Mouse (Mus musculus) thymus, postnatal 25 days (tissue): ENCODE results near the gene 3110021N24Rik.

Source experiments
- DNase-seq: peaks from one replicate; pipeline ENCODE4 v3.0.0; 2022

The 3110021N24Rik gene

DNA sequence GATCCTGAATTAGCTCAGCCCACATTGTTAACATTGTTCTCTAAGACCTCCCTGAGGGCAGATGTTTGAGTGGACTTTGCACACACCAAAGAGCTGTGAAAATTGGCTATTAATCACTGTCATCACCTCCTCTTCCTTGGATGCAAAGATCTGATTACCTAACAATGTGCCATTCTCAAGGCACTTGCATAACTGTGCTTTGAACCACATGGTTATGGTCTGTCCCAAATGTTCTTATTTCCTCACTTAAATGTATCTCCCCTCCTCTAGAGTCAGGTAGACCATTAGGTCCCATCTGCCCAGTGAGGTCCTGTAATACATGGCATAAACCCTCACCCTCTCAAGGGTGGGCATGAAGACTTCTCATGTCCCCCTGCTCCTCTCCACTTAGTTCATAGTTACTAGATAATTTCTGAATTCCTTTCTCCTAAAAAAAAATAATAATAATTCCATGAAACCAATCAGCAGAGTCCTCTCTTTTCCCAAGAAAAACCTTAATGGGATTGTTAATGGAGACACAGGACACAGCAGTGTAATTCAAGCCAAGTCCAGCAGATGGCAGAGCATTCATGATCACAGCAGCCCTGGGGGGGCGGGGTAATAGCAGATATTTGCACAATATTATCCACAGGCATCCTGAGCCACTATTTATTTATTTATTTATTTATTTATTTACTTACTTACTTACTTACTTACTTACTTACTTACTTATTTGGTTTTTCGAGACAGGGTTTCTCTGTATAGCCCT, 78.8 kb downstream of the 3110021N24Rik start:
- peak; percentile 38 for DNase-seq

DNA sequence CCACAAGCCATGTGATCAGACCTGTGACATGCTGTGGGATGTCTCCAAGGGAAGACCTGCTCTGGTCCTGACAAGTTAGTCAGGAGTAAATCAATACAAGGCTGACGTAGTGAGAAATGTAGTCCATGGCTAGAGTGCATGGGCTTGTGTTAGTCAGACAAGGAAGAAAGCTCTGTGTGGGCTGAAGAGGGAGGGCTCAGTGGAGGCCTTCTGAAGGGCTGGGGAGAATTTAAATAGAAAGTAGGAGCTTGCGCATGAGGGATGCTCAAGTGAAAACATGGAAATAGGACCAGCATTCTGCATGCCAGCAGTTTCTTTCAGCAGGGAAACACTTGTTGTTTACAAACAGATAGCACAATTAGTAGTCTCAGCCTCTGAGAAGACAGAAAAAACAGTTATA, 84.1 kb downstream of the 3110021N24Rik start:
- no peak for DNase-seq

DNA sequence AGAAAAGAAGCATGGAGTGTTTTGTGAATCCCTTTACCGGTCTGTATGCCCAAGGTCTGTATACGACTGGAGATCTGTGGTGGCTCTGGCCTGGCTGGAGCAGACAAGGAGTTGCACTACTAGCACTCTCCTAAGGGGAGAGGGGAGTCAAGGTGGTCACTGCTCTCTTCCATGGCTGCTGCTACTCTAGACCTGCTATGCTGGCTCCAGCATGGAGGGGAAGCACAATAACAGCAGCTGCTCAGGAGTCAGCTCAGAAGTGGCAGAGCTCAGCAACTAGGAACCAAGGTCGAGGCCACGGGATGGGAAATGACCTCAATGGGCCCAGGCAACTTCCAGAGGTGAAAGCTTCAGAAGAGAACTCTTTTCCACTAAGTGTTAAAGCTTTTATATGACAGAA, 91.7 kb downstream of the 3110021N24Rik start:
- DNase-seq: no peak

DNA sequence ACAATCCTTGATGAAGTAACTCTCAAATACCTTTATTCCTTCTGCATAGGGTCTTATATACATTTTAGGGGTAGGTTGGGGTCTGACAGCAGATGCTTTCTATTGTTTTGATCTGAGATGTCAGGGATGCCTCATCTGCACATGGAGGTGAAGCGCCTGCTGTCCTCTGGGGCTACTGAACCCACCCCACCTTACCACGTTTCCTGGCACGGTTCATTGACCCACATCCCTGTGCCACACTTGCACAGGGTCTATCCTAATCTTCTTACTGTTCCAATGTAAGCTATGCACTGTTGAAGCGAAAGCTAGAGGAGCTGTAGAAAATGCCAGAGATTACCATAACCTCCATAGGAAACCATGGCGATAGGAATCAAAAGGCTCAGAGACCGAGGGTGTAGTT, 92.1 kb downstream of the 3110021N24Rik start:
- no peak for DNase-seq

DNA sequence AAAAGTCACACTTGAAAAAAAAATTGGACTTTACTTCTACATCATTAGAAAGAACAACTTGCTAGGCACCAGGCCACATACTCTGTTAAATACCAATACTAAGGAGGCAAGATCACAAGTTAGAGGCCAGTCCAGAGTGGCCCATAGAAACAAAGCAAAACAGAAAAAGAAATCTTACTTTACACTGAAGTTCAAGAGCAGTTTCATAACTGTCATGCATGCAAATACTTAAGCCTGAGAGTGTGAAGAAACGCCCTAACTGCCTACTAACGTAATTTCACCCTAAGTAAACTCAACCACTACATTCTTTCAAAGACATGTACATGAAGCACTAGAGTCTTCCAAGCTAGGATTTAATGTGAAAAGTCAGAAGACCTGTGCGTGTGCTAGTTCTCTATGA, 106.2 kb downstream of the 3110021N24Rik start:
- no peak for DNase-seq

GRCm38 (mm10) chr4:108826096-108826495, 106.6 kb downstream of the 3110021N24Rik start:
- no peak for DNase-seq

GRCm38 (mm10) chr4:108826643-108827042, 107.2 kb downstream of the 3110021N24Rik start:
- DNase-seq: no peak

DNA sequence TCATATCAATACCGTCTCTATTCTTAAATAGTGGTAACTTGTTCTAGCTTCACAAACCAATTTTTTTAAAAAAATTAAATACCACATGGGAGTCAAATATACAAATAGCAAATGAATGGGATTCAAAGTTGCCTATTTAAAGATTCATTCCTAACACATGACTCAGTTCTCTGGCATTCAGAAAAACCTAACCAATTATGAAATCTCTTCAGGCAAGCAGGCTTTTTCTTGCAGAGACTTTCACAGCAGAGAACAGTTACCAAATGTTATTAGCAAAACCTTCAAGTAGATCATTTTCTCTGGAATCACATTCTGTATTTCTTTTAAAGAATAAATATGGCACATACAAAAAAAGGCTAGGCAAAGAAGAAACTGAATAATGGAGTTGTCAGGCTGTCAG, 111.2 kb downstream of the 3110021N24Rik start:
- DNase-seq: no peak
